Mouse (Mus musculus): ENCODE measurements at regions not wholly inside any gene's neighbourhood (a gene's known extent, or its start where the extent isn't known, plus 50 kb on each side); places are given as distances from the start of the nearest gene placed in this dataset.
A peak's percentile ranks its signal among the peaks of the same experiment; 100 is the strongest.
"Not testable (repeated sequence)": the region's sequence is repeated elsewhere in the genome, so short reads cannot be mapped to it uniquely, and the experiment has no call there.

DNA sequence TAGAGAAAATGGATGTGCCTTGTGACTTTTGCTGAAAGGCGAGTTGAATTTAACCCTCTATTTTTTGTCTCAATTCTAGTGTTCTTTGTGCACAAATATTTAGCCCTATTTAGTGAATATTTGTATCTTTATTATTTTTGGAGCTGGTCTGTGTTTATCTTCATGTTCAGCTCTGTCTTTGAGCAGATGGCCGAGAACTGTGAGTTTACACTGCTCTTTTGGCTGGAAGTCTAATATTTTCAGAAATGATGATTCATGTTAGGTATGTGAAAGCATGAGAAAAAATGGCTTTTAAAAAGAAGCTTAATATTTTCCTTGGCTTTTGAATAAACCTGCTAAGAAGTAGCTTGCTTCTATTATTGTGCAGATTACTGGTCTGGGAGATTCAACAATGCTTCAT is 505.4 kb downstream of the Sema5a start:
- ATAC-seq (ENCODE audit: insufficient number of reproducible peaks, low FRiP score, low TSS enrichment) = no peak

DNA sequence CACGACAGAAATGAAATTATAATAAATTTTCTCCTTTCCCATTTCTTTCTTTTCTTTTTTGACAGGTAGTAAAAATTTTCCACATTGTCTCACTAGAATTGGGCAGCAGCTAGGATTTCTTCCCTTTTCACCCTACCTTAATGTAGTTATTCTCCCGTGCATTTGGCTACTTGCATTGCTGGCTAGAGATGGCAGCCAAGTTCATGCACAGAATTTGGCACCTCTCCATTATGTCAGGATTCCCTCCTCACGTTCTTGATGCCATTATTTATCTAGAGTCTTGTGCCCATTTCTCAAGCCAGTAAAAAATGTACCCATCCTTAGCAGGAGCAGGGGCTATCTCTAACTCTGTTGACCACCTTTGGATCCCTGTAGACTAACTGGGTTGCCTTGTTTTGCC is 507.4 kb downstream of the Sema5a start:
- ATAC-seq (ENCODE audit: insufficient number of reproducible peaks, low FRiP score, low TSS enrichment) = no peak

DNA sequence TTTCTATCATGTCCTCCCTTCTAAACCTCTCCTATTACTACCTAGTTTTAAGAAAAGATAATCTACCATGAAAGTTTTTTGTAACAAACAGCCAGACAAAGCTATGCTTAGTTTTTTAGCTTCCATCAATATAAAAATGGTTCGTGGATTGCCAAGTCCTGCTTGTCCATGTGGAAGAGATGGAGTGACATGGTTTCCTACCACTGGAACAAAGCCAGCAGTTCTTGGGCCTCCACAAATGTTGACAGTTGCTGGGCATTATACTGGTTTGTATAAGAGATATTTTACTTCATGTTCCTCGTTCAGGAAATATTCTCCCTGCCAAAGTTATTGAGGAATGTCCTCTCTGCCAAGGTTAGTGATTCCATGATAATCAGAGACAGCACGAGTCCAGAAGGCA is 515.5 kb downstream of the Sema5a start:
- ATAC-seq (ENCODE audit: insufficient number of reproducible peaks, low FRiP score, low TSS enrichment) = no peak

- ATAC-seq (ENCODE audit: insufficient number of reproducible peaks, low FRiP score, low TSS enrichment) = peak; percentile 88
Measured at GRCm38 (mm10) chr15:32766011-32766701, 521.5 kb downstream of the Sema5a start.

DNA sequence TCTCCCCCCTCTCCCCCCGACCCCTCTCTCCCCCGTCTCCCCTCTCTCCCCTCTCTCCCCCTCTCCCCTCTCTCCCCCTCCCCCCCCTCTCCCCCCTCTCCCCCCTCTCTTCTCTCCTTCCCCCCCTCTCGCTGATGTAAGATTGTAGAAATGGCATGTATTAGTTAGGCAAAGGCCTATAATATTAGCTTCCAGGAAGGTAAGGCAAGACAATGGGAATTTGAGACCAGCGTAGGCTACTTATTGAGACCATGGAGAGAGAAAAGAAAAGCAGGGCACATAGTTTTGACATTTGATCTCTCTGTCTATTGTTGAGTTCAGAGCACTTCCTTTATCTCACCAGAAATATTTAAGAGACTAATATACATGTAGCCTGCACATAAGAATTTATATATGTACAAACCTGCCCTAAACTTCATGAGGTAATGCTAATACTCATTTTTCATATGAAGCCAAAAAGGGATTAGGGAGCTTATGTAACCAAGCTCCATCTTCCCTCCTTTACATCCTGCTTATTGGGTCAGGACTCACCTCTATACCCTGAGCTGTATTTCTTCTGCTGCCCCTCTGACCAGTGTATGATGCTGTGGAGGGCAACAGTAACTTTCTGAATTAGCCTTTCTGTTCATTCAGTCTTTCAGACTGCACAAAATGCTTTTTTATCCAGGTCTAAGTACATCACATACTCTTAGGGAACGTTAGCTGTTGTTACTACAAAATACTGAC is 522.3 kb downstream of the Sema5a start:
- ATAC-seq (ENCODE audit: insufficient number of reproducible peaks, low FRiP score, low TSS enrichment) = no peak; the same call in 1 of the 2 replicates

DNA sequence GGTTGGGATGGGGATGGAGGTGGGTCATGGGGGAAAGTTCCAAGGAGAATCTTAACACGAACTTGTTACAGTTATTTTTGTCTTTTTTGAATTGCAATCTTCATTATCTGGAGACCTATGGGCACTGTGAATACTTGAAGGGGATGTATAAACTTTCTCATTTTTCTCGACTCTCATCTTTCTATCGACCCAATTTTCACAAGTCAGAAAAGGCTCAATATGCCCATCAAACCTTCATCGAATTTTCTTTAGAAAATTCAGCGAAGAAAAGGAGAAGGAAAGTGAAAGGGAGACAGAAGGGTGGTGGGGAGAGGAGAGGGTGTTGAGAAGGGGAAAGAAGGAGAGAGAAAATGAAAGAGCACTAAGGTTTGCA is 533.6 kb downstream of the Sema5a start:
- not testable (repeated sequence) for ATAC-seq (ENCODE audit: insufficient number of reproducible peaks, low FRiP score, low TSS enrichment)

- ATAC-seq (ENCODE audit: insufficient number of reproducible peaks, low FRiP score, low TSS enrichment) = peak; percentile 99
Measured at GRCm38 (mm10) chr15:32778599-32779273, 534.1 kb downstream of the Sema5a start.

DNA sequence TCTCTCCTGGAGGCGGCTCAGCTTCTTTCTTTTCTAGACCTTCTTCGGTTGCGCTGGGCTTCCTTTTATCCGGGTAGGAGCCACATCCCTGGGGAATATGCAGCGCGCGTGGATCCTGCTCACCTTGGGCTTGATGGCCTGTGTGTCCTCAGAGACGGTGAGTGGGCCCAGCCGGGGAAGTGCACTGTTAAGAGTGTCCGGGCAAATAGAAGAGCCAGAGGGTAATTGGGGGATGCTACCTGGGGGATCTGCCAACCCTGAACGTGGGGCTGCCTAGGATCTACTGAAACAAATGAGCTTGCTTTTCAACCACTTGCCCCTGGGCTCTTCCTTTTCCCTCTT is 534.6 kb downstream of the Sema5a start:
- peak; percentile 26 for ATAC-seq (ENCODE audit: insufficient number of reproducible peaks, low FRiP score, low TSS enrichment)

DNA sequence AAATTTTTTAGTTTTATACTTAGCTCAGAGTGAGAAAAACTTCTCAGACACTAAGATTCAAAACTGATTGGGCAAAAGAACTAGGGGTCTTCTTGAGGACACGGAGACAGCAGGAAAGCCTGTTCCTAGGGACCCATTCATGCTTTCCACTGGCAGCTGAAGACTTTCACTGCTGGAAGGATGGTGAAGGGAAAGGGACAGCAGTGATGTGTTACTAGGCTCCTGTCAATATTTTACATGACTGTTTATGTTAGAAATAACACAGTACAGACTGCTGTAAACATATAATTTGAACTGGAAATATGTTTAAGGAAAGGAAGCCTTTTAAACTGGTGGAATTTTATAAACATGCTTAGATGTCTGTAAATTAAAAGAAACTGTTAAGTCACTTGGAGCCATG is 537.0 kb downstream of the Sema5a start:
- ATAC-seq (ENCODE audit: insufficient number of reproducible peaks, low FRiP score, low TSS enrichment) = not testable (repeated sequence)

- ATAC-seq (ENCODE audit: insufficient number of reproducible peaks, low FRiP score, low TSS enrichment) = no peak
Measured at GRCm38 (mm10) chr15:32799222-32799621, 554.6 kb downstream of the Sema5a start.

DNA sequence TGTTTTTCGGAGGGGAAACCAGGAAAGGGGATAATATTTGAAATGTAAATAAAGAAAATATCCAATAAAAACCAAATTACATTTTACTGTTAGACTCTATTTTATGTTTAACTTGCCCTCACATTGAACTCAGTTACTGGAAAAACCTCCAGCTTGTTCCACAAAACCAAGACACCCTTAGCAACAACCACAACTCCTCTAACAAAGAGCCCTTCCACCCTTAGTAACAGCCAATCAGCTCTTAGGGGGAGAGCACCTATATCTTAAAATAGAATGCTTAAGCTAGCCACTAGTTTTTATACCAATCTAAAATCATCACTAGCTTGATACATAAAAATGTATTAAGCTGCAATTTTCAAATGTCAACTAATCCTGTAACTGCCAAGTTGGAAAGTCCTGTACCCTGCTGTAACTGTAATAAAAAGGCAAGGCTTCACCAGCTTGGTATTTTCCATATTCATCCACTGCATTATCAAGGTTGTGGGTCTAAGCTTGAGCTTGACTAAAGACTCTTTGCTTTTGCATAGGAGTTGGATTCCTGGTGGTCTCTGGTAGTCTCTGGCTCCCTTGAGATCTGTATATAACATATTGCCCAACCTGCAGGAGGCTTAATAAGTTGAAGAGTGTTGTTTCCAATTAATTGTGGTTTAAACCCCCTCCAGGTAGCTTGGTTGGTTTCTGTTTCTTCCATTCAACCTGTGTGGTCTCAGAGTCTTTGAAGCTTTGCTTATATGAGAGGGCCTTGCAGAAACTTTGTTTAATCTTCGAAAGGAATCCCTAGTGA is 566.4 kb downstream of the Sema5a start:
- ATAC-seq (ENCODE audit: insufficient number of reproducible peaks, low FRiP score, low TSS enrichment) = no peak

GRCm38 (mm10) chr15:32839966-32840365 is 595.4 kb downstream of the Sema5a start:
- no peak for ATAC-seq (ENCODE audit: insufficient number of reproducible peaks, low FRiP score, low TSS enrichment)

All from cerebellum, adult (tissue).